Mouse (Mus musculus) forebrain, embryonic 11.5 days (tissue): ENCODE measurements around the gene Ccnt2. TPM values are rescaled to one million over a fixed set of nuclear protein-coding genes. Genes with fewer than 3 reads are reported as not detected.

ENCODE experiments used
- ATAC-seq: fragments of 200-750 bp; cut with Nextera tagmentation; replicated peaks from 2 replicates; pipeline ENCODE4 v1.8.0; 2017; ENCODE audit warnings: moderate TSS enrichment; ENCODE audit not compliant: low FRiP score
- DNase-seq: peaks from one replicate; pipeline ENCODE4 v3.0.0-alpha.2; 2017; ENCODE audit warnings: low spot score
- H3K27ac ChIP-seq: fragments of 300-500 bp; sonication (generic); 2 replicates; pipeline ENCODE4 v1.5.1; 2014; ENCODE audit warnings: low read depth, low read length
- H3K27me3 ChIP-seq: fragments of 300-500 bp; sonication (generic); 2 replicates; pipeline ENCODE4 v1.6.1; 2014; ENCODE audit warnings: mild to moderate bottlenecking, low read length, mixed read lengths; ENCODE audit not compliant: control insufficient read depth, insufficient read depth
- H3K36me3 ChIP-seq: fragments of 300-500 bp; sonication (generic); 2 replicates; pipeline ENCODE4 v1.6.1; 2014; ENCODE audit warnings: mild to moderate bottlenecking, low read length, moderate library complexity, mixed read lengths; ENCODE audit not compliant: control insufficient read depth, insufficient read depth
- H3K4me1 ChIP-seq: fragments of 300-500 bp; sonication (generic); replicated peaks from 2 replicates; pipeline ENCODE4 v1.6.1; 2014; ENCODE audit warnings: low read length, mixed read lengths; ENCODE audit not compliant: control insufficient read depth, insufficient read depth
- H3K4me2 ChIP-seq: fragments of 300-500 bp; sonication (generic); 2 replicates; pipeline ENCODE4 v1.6.1; 2014; ENCODE audit warnings: low read depth, mild to moderate bottlenecking, low read length, moderate library complexity, mixed read lengths; ENCODE audit not compliant: severe bottlenecking
- H3K4me3 ChIP-seq: fragments of 300-500 bp; sonication (generic); 2 replicates; pipeline ENCODE4 v1.5.1; 2014; ENCODE audit warnings: low read depth, low read length
- H3K9ac ChIP-seq: fragments of 300-500 bp; sonication (generic); 2 replicates; pipeline ENCODE4 v1.6.1; 2014; ENCODE audit warnings: low read length
- H3K9me3 ChIP-seq: fragments of 300-500 bp; sonication (generic); 2 replicates; pipeline ENCODE4 v1.6.1; 2016; ENCODE audit warnings: low read length, mixed read lengths; ENCODE audit not compliant: control insufficient read depth
- WGBS: fragments of 180-500 bp; shearing (Covaris S2); extraction: QIAGEN DNeasy Blood & Tissue Kit; methylation state at CpG from one replicate; pipeline ENCODE4 v1.1.7; 2014; 5-methylcytosine and 5-hydroxymethylcytosine counted together
- polyA plus RNA-seq: library from polyadenylated mRNA; unstranded; fragments of >200 nt; fragmentation: Nextera tagmentation; extraction: Ambion mirVana; gene quantifications from 2 replicates; pipeline ENCODE4 v1.2.1, GENCODE M21; 2014

Gene Ccnt2
- 109 and 123 TPM in 2 replicates for polyA plus RNA-seq

- ATAC-seq (peak; percentile 99), DNase-seq (peak; percentile 100)
- peaks cover 4% of the 10 kb centered on the region; the same call in 1 of the 2 replicates for H3K4me1 ChIP-seq
- peak within 1 kb of the TSS; percentile 92 for H3K9ac ChIP-seq
- H3K4me2 ChIP-seq, result peak within 1 kb of the TSS; percentile 63
- under 1% methylated on average over 62 of the region's 63 CpGs for WGBS
- peak within 1 kb of the TSS; percentile 90 for H3K4me3 ChIP-seq
- H3K27ac ChIP-seq, result peak within 1 kb of the TSS; percentile 79
- no peaks in the 10 kb centered on the region for H3K27me3 ChIP-seq
- H3K36me3 ChIP-seq, result no peaks in the 10 kb centered on the region
- no peaks in the 10 kb centered on the region for H3K9me3 ChIP-seq
Observed at GRCm38 (mm10) chr1:127773803-127774500, at the start of gene Ccnt2. Gene Ccnt2, plus strand, starts transcription at chr1:127774164.

- Histone ChIP-seq H3K4me2 (no peak within 1 kb of the TSS), H3K9ac (no peak within 1 kb of the TSS), H3K36me3 (no peaks in the 10 kb centered on the region), H3K27me3 (no peaks in the 10 kb centered on the region), H3K4me1 (no peaks in the 10 kb centered on the region), H3K4me3 (no peak within 1 kb of the TSS), H3K27ac (no peak within 1 kb of the TSS), H3K9me3 (no peaks in the 10 kb centered on the region)
- 92% methylated on average over 4 of the region's 4 CpGs for WGBS
- DNase-seq (no peak), ATAC-seq (no peak)
Observed at GRCm38 (mm10) chr1:127729096-127729495, 44.9 kb upstream of the Ccnt2 start, which contains the start of gene Acmsd. Gene Acmsd, plus strand, starts transcription at chr1:127729413.

GRCm38 (mm10) chr1:127731086-127731485 is 42.9 kb upstream of the Ccnt2 start:
- DNase-seq, result no peak
- no peak overlapping the region for H3K9ac ChIP-seq
- H3K27ac ChIP-seq, result no peak overlapping the region
- H3K4me2 ChIP-seq, result no peak overlapping the region
- no peaks in the 10 kb centered on the region for H3K9me3 ChIP-seq
- no peaks in the 10 kb centered on the region for H3K4me1 ChIP-seq
- no peak for ATAC-seq
- H3K36me3 ChIP-seq, result no peaks in the 10 kb centered on the region
- H3K27me3 ChIP-seq, result no peaks in the 10 kb centered on the region
- WGBS, result 50% methylated on average over 3 of the region's 3 CpGs
- H3K4me3 ChIP-seq, result no peak overlapping the region

- no peak overlapping the region for H3K4me2 ChIP-seq
- H3K9me3 ChIP-seq, result no peaks in the 10 kb centered on the region
- no peaks in the 10 kb centered on the region for H3K4me1 ChIP-seq
- no peak for ATAC-seq
- WGBS, result 86% methylated on average over 3 of the region's 3 CpGs
- no peak overlapping the region for H3K4me3 ChIP-seq
- H3K27me3 ChIP-seq, result no peaks in the 10 kb centered on the region
- H3K36me3 ChIP-seq, result no peaks in the 10 kb centered on the region
- no peak overlapping the region for H3K27ac ChIP-seq
- DNase-seq, result no peak
- H3K9ac ChIP-seq, result no peak overlapping the region
Observed at GRCm38 (mm10) chr1:127732435-127732834, 41.5 kb upstream of the Ccnt2 start.

- WGBS, result 82% methylated on average over 3 of the region's 3 CpGs
- no peak for ATAC-seq
- no peak overlapping the region for H3K4me3 ChIP-seq
- H3K4me1 ChIP-seq, result no peaks in the 10 kb centered on the region
- no peak overlapping the region for H3K27ac ChIP-seq
- DNase-seq, result no peak
- no peaks in the 10 kb centered on the region for H3K27me3 ChIP-seq
- no peaks in the 10 kb centered on the region for H3K36me3 ChIP-seq
- H3K9me3 ChIP-seq, result no peaks in the 10 kb centered on the region
- H3K9ac ChIP-seq, result no peak overlapping the region
- no peak overlapping the region for H3K4me2 ChIP-seq
Observed at GRCm38 (mm10) chr1:127732841-127733240, 41.1 kb upstream of the Ccnt2 start.

- WGBS, result 82% methylated on average over 3 of the region's 3 CpGs
- Histone ChIP-seq H3K27me3 (no peaks in the 10 kb centered on the region), H3K4me2 (no peak overlapping the region), H3K4me3 (no peak overlapping the region), H3K9me3 (no peaks in the 10 kb centered on the region), H3K4me1 (no peaks in the 10 kb centered on the region), H3K9ac (no peak overlapping the region), H3K27ac (no peak overlapping the region), H3K36me3 (no peaks in the 10 kb centered on the region)
- ATAC-seq, result no peak
- DNase-seq, result no peak
Observed at GRCm38 (mm10) chr1:127735356-127735755, 38.6 kb upstream of the Ccnt2 start.

GRCm38 (mm10) chr1:127750401-127751102 is 23.4 kb upstream of the Ccnt2 start:
- Histone ChIP-seq H3K4me3 (no peak overlapping the region), H3K4me1 (no peaks in the 10 kb centered on the region), H3K9ac (no peak overlapping the region), H3K27ac (no peak overlapping the region), H3K27me3 (no peaks in the 10 kb centered on the region), H3K9me3 (no peaks in the 10 kb centered on the region), H3K36me3 (no peaks in the 10 kb centered on the region), H3K4me2 (no peak overlapping the region)
- DNase-seq (no peak), ATAC-seq (no peak)
- 87% methylated on average over 11 of the region's 11 CpGs for WGBS

GRCm38 (mm10) chr1:127755806-127756205 is 18.2 kb upstream of the Ccnt2 start:
- DNase-seq, result no peak
- H3K9me3 ChIP-seq, result no peaks in the 10 kb centered on the region
- H3K4me1 ChIP-seq, result no peaks in the 10 kb centered on the region
- H3K4me3 ChIP-seq, result no peak overlapping the region
- H3K4me2 ChIP-seq, result no peak overlapping the region
- WGBS, result 80% methylated on average over 4 of the region's 4 CpGs
- no peaks in the 10 kb centered on the region for H3K36me3 ChIP-seq
- ATAC-seq, result no peak
- H3K27me3 ChIP-seq, result no peaks in the 10 kb centered on the region
- H3K9ac ChIP-seq, result no peak overlapping the region
- no peak overlapping the region for H3K27ac ChIP-seq
